Mouse (Mus musculus) myocyte (in vitro differentiated cells): ENCODE measurements around the gene Cacna2d3.

Experiments
- CEBPB ChIP-seq: IDR thresholded peaks from 2 replicates; pipeline ENCODE4 v1.6.1; 2011; ENCODE audit warnings: mild to moderate bottlenecking, moderate library complexity; ENCODE audit not compliant: poor library complexity, insufficient read depth, severe bottlenecking
- MAX ChIP-seq: IDR thresholded peaks from one replicate; pipeline ENCODE4 v1.6.1; 2011; ENCODE audit warnings: low read depth, mild to moderate bottlenecking, control low read depth
- MYOG ChIP-seq, 3 experiments: IDR thresholded peaks; one replicate each; pipeline ENCODE4 v1.6.1; 2011; ENCODE audit warnings: control low read depth in 2 of 3, low read depth in 2 of 3, mild to moderate bottlenecking in 2 of 3; ENCODE audit not compliant: insufficient read length in 2 of 3, control insufficient read depth in 1 of 3, insufficient read depth in 1 of 3
- POLR2A ChIP-seq: IDR thresholded peaks from one replicate; pipeline ENCODE4 v1.6.1; 2011; ENCODE audit warnings: low read depth, mild to moderate bottlenecking, control low read depth, moderate library complexity; ENCODE audit not compliant: insufficient read length
- POLR2AphosphoS2 ChIP-seq: IDR thresholded peaks from one replicate; pipeline ENCODE4 v1.6.1; 2011; ENCODE audit warnings: low read depth, control low read depth; ENCODE audit not compliant: insufficient read length

DNA sequence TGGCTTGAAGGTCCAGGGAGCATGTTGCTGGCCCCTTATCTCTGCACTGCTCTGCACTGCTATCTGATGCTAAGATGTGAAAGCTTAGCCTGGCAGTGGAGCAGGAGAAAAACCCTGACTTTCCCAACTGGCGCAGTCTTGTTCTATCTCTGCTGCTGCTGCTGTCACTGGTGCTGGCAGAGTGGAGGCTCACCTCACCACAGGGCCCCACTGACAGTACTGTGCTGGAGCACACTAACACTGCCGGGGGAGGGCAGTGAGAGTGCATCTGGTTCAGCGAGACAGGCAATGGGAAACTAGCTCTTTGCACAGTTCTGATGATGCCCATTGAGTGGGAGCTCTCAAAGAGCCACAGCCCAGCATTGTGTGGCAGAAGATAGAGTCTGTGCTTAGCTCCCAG lies 283.4 kb downstream of the Cacna2d3 start:
- TF ChIP-seq MAX, result no peak
- no peak for TF ChIP-seq POLR2A
- no peak for TF ChIP-seq CEBPB
- TF ChIP-seq POLR2AphosphoS2, result no peak
- no peak for TF ChIP-seq MYOG (IDR thresholded peaks at IDR 0.05; ENCODE audit: control insufficient read depth in 1 of 3, insufficient read depth in 1 of 3, insufficient read length in 2 of 3, low read depth in 2 of 3)
